Mouse (Mus musculus) left cerebral cortex, adult 2 months (tissue): ENCODE measurements at regions not wholly inside any gene's neighbourhood (a gene's known extent, or its start where the extent isn't known, plus 50 kb on each side); places are given as distances from the start of the nearest gene placed in this dataset.
A peak's percentile ranks its signal among the peaks of the same experiment; 100 is the strongest.

ENCODE experiments used
- DNase-seq, 2 experiments: peaks; one replicate each; pipeline ENCODE4 v3.0.0; 2021 to 2022; ENCODE audit warnings: low spot score in 2 of 2, mixed read lengths in 1 of 2; ENCODE audit errors: extremely low spot score in 1 of 2
- H3K27ac ChIP-seq: fragments of 200-600 bp; 2 replicates; pipeline ENCODE4 v1.8.1; 2022
- H3K4me3 ChIP-seq: fragments of 200-600 bp; 2 replicates; pipeline ENCODE4 v1.8.1; 2022
- CTCF ChIP-seq: fragments of 200-600 bp; IDR thresholded peaks from 2 replicates; pipeline ENCODE4 v1.8.1; 2022; ENCODE audit warnings: antibody characterized with exemption, mild to moderate bottlenecking, moderate library complexity
- intact Hi-C: fragments of 180-260 bp; cut with DNase I; formaldehyde crosslinking; loops from one replicate; pipeline ENCODE4 v1.15.1; 2025

DNA sequence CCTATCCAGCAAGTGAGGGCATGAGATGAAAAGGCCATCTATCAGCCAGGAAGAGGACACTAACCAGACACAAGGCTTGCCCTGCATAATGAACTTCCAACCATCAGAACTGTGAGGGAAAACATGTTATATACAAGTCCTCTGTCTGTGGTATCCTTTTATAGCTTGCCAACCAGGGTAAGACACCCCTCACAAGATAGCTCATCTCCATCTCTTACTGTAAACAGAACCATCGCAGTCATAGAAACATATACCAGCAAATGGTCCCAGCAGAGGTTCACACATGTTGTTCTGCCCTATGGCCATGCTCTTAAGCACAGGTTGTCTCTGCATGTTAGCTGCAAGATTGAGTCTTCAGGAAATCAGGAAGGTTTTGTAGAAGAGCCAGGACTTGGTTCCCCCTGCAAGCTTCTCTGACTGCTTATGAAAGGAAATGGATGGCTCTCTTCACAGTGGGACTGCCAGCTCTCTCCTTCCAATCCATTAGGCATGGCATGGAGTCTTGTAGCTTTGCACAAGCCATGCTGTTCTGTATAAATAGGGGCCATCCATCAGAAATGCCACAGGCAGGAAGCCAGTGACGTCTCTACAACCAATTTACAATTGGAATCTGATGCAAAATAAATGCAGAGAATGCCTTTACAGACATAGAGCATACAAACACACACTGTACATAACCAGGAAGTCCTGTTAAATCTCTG lies 1514.0 kb upstream of the Lrrc6 start:
- DNase-seq: no peak
- intact Hi-C loops: no loop called here
- Histone ChIP-seq H3K27ac (no peak overlapping the region), H3K4me3 (no peak overlapping the region)
- no peak for TF ChIP-seq CTCF

DNA sequence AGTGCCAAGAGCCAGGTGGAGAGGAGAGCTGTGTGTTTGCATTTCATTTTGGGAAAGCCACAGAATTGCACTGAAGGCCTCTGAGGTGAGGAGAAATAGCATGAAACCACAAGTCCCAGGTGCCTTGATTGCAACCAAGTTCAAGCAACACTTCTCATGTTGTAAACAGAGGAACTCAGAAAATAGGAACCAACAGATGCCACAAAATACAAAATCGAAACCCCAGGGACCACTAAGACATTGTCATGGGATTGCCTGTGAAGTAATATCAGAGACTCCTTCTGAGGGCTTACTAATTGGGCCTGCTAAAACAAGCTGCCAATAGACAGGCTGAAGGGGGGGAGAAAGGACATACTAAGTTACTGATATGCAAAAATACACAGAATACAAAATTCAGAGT lies 1510.5 kb upstream of the Lrrc6 start:
- intact Hi-C loops: no loop called here

GRCm38 (mm10) chr15:68010189-68010588 lies 1509.5 kb upstream of the Lrrc6 start:
- intact Hi-C loops: no loop called here
- TF ChIP-seq CTCF: no peak
- H3K4me3 ChIP-seq: no peak overlapping the region
- DNase-seq: no peak
- no peak overlapping the region for H3K27ac ChIP-seq

More for the DNA sequence above, 1510.5 kb upstream of the Lrrc6 start:
- no peak for DNase-seq
- H3K4me3 ChIP-seq: no peak overlapping the region
- H3K27ac ChIP-seq: no peak overlapping the region
- TF ChIP-seq CTCF: no peak

- TF ChIP-seq CTCF: no peak
These were observed 1504.1 kb upstream of the Lrrc6 start for GRCm38 (mm10) chr15:68004798-68005197.

DNA sequence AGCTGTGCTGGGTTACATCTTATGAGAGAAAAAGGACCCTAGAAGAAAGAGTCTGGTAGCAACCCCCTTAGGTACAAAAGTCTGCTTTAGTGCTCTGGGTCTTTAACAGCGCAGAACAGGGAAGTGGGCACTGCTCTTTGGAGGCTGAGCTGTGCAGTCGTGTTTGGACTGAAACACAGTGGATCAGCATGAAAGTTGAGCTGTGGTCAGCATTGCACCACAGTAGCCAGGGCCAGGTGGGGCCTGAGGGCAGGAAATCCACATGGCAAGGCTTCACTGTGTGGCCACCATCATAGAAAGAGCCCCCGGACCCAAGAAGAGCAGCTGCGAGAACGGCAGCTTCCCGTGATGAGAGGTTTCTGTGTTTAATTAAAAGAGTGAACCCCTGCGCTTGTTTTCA lies 1495.8 kb upstream of the Lrrc6 start:
- intact Hi-C loops: no loop called here
- no peak for TF ChIP-seq CTCF

More at GRCm38 (mm10) chr15:68004798-68005197, 1504.1 kb upstream of the Lrrc6 start:
- no peak for DNase-seq
- intact Hi-C loops: no loop called here
- no peak overlapping the region for H3K27ac ChIP-seq
- no peak overlapping the region for H3K4me3 ChIP-seq

GRCm38 (mm10) chr15:67989428-67990272 lies 1488.9 kb upstream of the Lrrc6 start:
- Histone ChIP-seq H3K27ac (no peak overlapping the region), H3K4me3 (no peak overlapping the region)
- DNase-seq: no peak
- intact Hi-C loops: no loop called here
- no peak for TF ChIP-seq CTCF

More for the DNA sequence above, 1495.8 kb upstream of the Lrrc6 start:
- no peak for DNase-seq
- Histone ChIP-seq H3K4me3 (no peak overlapping the region), H3K27ac (no peak overlapping the region)

DNA sequence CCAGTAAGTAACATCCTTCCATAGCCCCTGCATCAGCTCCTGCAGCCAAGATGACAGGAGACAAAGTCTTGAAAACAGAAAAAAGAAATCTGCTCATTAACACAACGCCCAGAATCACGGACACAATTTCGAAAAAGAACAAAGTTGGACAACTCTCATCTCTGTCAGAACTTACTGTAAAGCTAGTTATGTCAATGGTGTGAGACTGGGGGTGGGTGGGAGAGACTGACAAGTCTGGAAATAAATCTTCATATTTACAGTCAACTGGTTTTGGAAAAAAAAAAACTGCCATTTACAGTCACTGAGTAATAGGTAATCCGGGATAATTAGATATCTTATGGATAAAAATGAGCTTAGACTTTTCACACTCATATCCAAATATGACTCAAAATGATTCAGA lies 1487.2 kb upstream of the Lrrc6 start:
- TF ChIP-seq CTCF: no peak
- Histone ChIP-seq H3K4me3 (no peak overlapping the region), H3K27ac (no peak overlapping the region)
- intact Hi-C loops: no loop called here
- DNase-seq: no peak

GRCm38 (mm10) chr15:67983253-67983652 lies 1482.5 kb upstream of the Lrrc6 start:
- no peak overlapping the region for H3K4me3 ChIP-seq
- TF ChIP-seq CTCF: peak; percentile 29
- intact Hi-C loops: loop anchor here (5.0 kb wide), 1 partner anchor 141 kb away; no protein-coding TSS in a partner anchor
- no peak for DNase-seq
- no peak overlapping the region for H3K27ac ChIP-seq

DNA sequence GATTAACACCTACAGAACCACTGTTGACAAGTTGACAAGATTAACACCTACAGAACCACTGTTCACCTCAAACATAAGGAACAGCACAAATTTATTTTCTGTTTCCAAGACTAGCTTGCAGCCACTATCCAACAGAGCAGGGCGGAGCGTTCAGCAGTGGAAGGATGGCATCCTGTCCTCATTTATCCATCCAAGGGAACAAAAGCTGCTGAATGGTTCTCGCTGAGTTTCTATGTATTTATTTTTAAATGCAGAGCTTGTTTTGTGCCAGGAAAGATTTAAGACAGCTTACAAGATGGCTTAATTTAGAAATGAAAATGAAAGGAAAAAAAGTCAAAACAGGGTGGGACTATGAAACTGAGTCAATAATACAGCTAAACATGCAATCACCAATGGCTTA lies 1481.2 kb upstream of the Lrrc6 start:
- intact Hi-C loops: loop anchor here (5.0 kb wide), 1 partner anchor 140 kb away; no protein-coding TSS in a partner anchor
- H3K4me3 ChIP-seq: no peak overlapping the region
- no peak overlapping the region for H3K27ac ChIP-seq
- TF ChIP-seq CTCF: no peak
- no peak for DNase-seq

GRCm38 (mm10) chr15:67979451-67979850 lies 1478.7 kb upstream of the Lrrc6 start:
- intact Hi-C loops: no loop called here
- TF ChIP-seq CTCF: no peak
- DNase-seq: no peak
- no peak overlapping the region for H3K27ac ChIP-seq
- H3K4me3 ChIP-seq: no peak overlapping the region

DNA sequence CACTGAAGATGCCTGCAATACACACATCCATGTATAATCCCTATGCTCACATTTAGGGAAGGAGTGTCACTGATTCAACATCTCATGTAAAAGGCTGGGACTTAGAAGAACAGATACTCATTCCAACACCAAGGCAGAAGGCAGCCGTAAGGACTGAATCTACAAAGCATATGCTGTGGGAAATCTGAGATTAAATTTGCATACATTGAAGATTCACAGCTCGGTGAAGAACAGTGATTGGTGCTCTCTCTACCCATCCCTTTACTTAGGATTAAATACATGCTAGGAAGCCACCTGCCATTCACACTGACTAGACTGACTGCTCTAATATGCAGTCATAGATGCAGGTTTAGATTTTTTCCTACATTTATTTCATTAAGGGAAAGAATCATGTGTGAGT lies 1476.5 kb upstream of the Lrrc6 start:
- intact Hi-C loops: no loop called here
- H3K4me3 ChIP-seq: no peak overlapping the region
- no peak for DNase-seq
- TF ChIP-seq CTCF: no peak
- no peak overlapping the region; the same call in 1 of the 2 replicates for H3K27ac ChIP-seq

- TF ChIP-seq CTCF: no peak
- intact Hi-C loops: no loop called here
- no peak for DNase-seq
- H3K4me3 ChIP-seq: no peak overlapping the region
- H3K27ac ChIP-seq: no peak overlapping the region
These were observed 1471.3 kb upstream of the Lrrc6 start for GRCm38 (mm10) chr15:67971998-67972397.
